17 mouse cellular contexts compared by ENCODE assay signal in genomic region chr8:57324091-57324490, GRCm38 (mm10). TPM values are rescaled to one million over a fixed set of nuclear protein-coding genes. Genes with fewer than 3 reads are reported as not detected.
DNase-seq lines count a peak whose midpoint lies in the region; ATAC-seq lines count a peak whose summit lies in the region.
"Had no signal": no experiment of that assay in that cellular context is flagged by ENCODE, and none has a peak within 500 bp of the region (broad histone marks: within the 10 kb centered on the region; RNA-seq: fewer than 3 reads in every experiment).

No protein-coding gene starts in this region.

- H3K27ac ChIP-seq in heart, embryonic 11.5 days (ENCODE audit: low read depth, low read length), result peak overlapping the region; percentile 99
- no peak overlapping the region for H3K27ac ChIP-seq in midbrain, embryonic 11.5 days (ENCODE audit: low read depth, low read length)
- H3K27ac ChIP-seq in midbrain, embryonic 13.5 days, result no peak overlapping the region
- peak overlapping the region; percentile 99 for H3K27ac ChIP-seq in limb, embryonic 10.5 days
- H3K27ac ChIP-seq in stomach, embryonic 15.5 days, result peak overlapping the region; percentile 85; the same call in 1 of the 2 replicates

- H3K9ac ChIP-seq in heart, embryonic 11.5 days (ENCODE audit: low read depth, low read length), result peak overlapping the region; percentile 100
- H3K9ac ChIP-seq in midbrain, embryonic 11.5 days (ENCODE audit: low read length), result no peak overlapping the region
- H3K9ac ChIP-seq in midbrain, embryonic 13.5 days (replicated peaks), result no peak overlapping the region
- H3K9ac ChIP-seq in stomach, embryonic 15.5 days, result no peak overlapping the region; the same call in 1 of the 2 replicates

- H3K4me2 ChIP-seq in heart, embryonic 11.5 days, result peak overlapping the region; percentile 74
- no peak overlapping the region for H3K4me2 ChIP-seq in midbrain, embryonic 11.5 days
- no peak overlapping the region for H3K4me2 ChIP-seq in midbrain, embryonic 13.5 days (replicated peaks)
- peak overlapping the region; percentile 52; the same call in 1 of the 2 replicates for H3K4me2 ChIP-seq in stomach, embryonic 15.5 days

- DNase-seq in heart, adult 9 months (ENCODE audit: low spot score in 2 of 2), result no peak
- DNase-seq in midbrain, embryonic 11.5 days (ENCODE audit: low spot score, missing footprints), result peak; percentile 93
- peak; percentile 41 for DNase-seq in limb, embryonic 10.5 days (ENCODE audit: low spot score)
- DNase-seq in layer of hippocampus, adult 11-12 months (ENCODE audit: low spot score), result no peak
- DNase-seq: cerebellum, adult 11 months; gastrocnemius, postnatal 14 days; kidney, postnatal 36 days; lung, adult 2 months; thymus, postnatal 4 days had no signal

- peaks cover 3% of the 10 kb centered on the region; the same call in 1 of the 2 replicates for H3K27me3 ChIP-seq in heart, embryonic 11.5 days (ENCODE audit: control insufficient read depth, insufficient read depth, low read length)
- H3K27me3 ChIP-seq in midbrain, embryonic 11.5 days (ENCODE audit: control insufficient read depth, insufficient read depth, low read length), result peaks cover 95% of the 10 kb centered on the region
- H3K27me3 ChIP-seq in midbrain, embryonic 13.5 days, result peaks cover 96% of the 10 kb centered on the region
- peaks cover 85% of the 10 kb centered on the region for H3K27me3 ChIP-seq in limb, embryonic 10.5 days (ENCODE audit: low read depth, poor library complexity, severe bottlenecking)
- H3K27me3 ChIP-seq in stomach, embryonic 15.5 days (replicated peaks), result peaks cover 55% of the 10 kb centered on the region

- no peak for ATAC-seq in heart, embryonic 11.5 days (replicated peaks; ENCODE audit: insufficient number of reproducible peaks, low FRiP score, low TSS enrichment)
- no peak for ATAC-seq in midbrain, embryonic 11.5 days (ENCODE audit: low FRiP score)
- no peak for ATAC-seq in midbrain, embryonic 13.5 days
- ATAC-seq in stomach, embryonic 15.5 days (ENCODE audit: insufficient read depth, low FRiP score, low read depth), result no peak
- no peak for ATAC-seq in activated CD4-positive, CD25-positive, alpha-beta regulatory T cell, adult 4 months
- ATAC-seq: forebrain, embryonic 14.5 days; inflammation-experienced regulatory T-cells, adult 6 months had no signal

- H3K4me3 ChIP-seq in heart, embryonic 11.5 days (ENCODE audit: low read depth, low read length), result peak overlapping the region; percentile 95
- H3K4me3 ChIP-seq in midbrain, embryonic 11.5 days (ENCODE audit: low read depth, low read length), result no peak overlapping the region
- H3K4me3 ChIP-seq in midbrain, embryonic 13.5 days (replicated peaks), result no peak overlapping the region
- H3K4me3 ChIP-seq in limb, embryonic 10.5 days, result peak overlapping the region; percentile 89
- peak overlapping the region; percentile 55 for H3K4me3 ChIP-seq in stomach, embryonic 15.5 days (replicated peaks)

- peaks cover 16% of the 10 kb centered on the region for H3K4me1 ChIP-seq in heart, embryonic 11.5 days (ENCODE audit: control insufficient read depth, insufficient read depth, low read length)
- H3K4me1 ChIP-seq in midbrain, embryonic 11.5 days (ENCODE audit: control insufficient read depth, insufficient read depth, low read length), result peaks cover 8% of the 10 kb centered on the region
- peaks cover 21% of the 10 kb centered on the region for H3K4me1 ChIP-seq in midbrain, embryonic 13.5 days (replicated peaks)
- H3K4me1 ChIP-seq in limb, embryonic 10.5 days, result peaks cover 66% of the 10 kb centered on the region
- H3K4me1 ChIP-seq in stomach, embryonic 15.5 days, result peaks cover 17% of the 10 kb centered on the region; the same call in 1 of the 2 replicates

- H3K9me3 ChIP-seq in heart, embryonic 11.5 days (replicated peaks; ENCODE audit: control insufficient read depth, low read length), result no peaks in the 10 kb centered on the region
- no peaks in the 10 kb centered on the region for H3K9me3 ChIP-seq in midbrain, embryonic 11.5 days (ENCODE audit: control insufficient read depth, low read length)
- H3K9me3 ChIP-seq in midbrain, embryonic 13.5 days, result no peaks in the 10 kb centered on the region
- no peaks in the 10 kb centered on the region for H3K9me3 ChIP-seq in limb, embryonic 10.5 days (replicated peaks)
- H3K9me3 ChIP-seq in stomach, embryonic 15.5 days, result no peaks in the 10 kb centered on the region

- 2% methylated on average over 12 of the region's 12 CpGs for WGBS in heart, embryonic 11.5 days (ENCODE audit: insufficient replicate concordance)
- WGBS in midbrain, embryonic 11.5 days, result 2% methylated on average over 12 of the region's 12 CpGs
- 2% methylated on average over 12 of the region's 12 CpGs for WGBS in midbrain, embryonic 13.5 days
- 1% methylated on average over 12 of the region's 12 CpGs for WGBS in limb, embryonic 10.5 days
- 17% methylated on average over 12 of the region's 12 CpGs for WGBS in stomach, embryonic 15.5 days

- no peaks in the 10 kb centered on the region; the same call in 1 of the 2 replicates for H3K36me3 ChIP-seq in heart, embryonic 11.5 days (ENCODE audit: control insufficient read depth, insufficient read depth, low read length)
- H3K36me3 ChIP-seq in midbrain, embryonic 11.5 days (ENCODE audit: control insufficient read depth, insufficient read depth, low read length), result no peaks in the 10 kb centered on the region
- no peaks in the 10 kb centered on the region for H3K36me3 ChIP-seq in midbrain, embryonic 13.5 days
- peaks cover 39% of the 10 kb centered on the region for H3K36me3 ChIP-seq in limb, embryonic 10.5 days
- H3K36me3 ChIP-seq in stomach, embryonic 15.5 days, result no peaks in the 10 kb centered on the region
- H3K36me3 ChIP-seq: G1E had no signal

RNA-seq across cellular contexts. Expression of gene Hand2, which starts 3.3 kb away (rescaled TPM):
- polyA plus RNA-seq in heart, embryonic 11.5 days (2014; fragmentation: Nextera tagmentation; extraction: Ambion mirVana), result 17.2 and 17.9 TPM in 2 replicates
- not detected in 2 replicates for polyA plus RNA-seq in midbrain, embryonic 11.5 days (2014; fragmentation: Nextera tagmentation; extraction: Ambion mirVana)
- not detected in 2 replicates for polyA plus RNA-seq in midbrain, embryonic 13.5 days (2015; fragmentation: Nextera tagmentation; extraction: Ambion mirVana)
- polyA plus RNA-seq in limb, embryonic 10.5 days (2016; fragmentation: Nextera tagmentation; extraction: Ambion mirVana), result 9.8 and 10.1 TPM in 2 replicates
- polyA plus RNA-seq in stomach, embryonic 15.5 days (2015; fragmentation: Nextera tagmentation; extraction: Ambion mirVana), result 9.4 and 9.8 TPM in 2 replicates
- not detected for polyA plus RNA-seq in activated CD4-positive, CD25-positive, alpha-beta regulatory T cell, adult 4 months (2017; shearing (Covaris generic))
- polyA plus RNA-seq: C2C12; forebrain, embryonic 14.5 days; G1E; inflammation-experienced regulatory T-cells, adult 6 months had no signal

Comparison
In these comparisons a context has a peak if more than half of its experiments do, and no peak if none do; other contexts are left out.
1. H3K27ac ChIP-seq: peak in heart, embryonic 11.5 days (single experiment), limb, embryonic 10.5 days (single experiment) and stomach, embryonic 15.5 days (single experiment); none in midbrain, embryonic 11.5 days (single experiment) and midbrain, embryonic 13.5 days (single experiment).
2. H3K4me2 ChIP-seq: peak in heart, embryonic 11.5 days (single experiment) and stomach, embryonic 15.5 days (single experiment); none in midbrain, embryonic 11.5 days (single experiment) and midbrain, embryonic 13.5 days (single experiment).
3. H3K4me3 ChIP-seq: peak in heart, embryonic 11.5 days (single experiment), limb, embryonic 10.5 days (single experiment) and stomach, embryonic 15.5 days (single experiment); none in midbrain, embryonic 11.5 days (single experiment) and midbrain, embryonic 13.5 days (single experiment).
4. DNase-seq: peak in midbrain, embryonic 11.5 days (single experiment) and limb, embryonic 10.5 days (single experiment); none in heart, adult 9 months (0 of 2) and layer of hippocampus, adult 11-12 months (single experiment).